Mouse (Mus musculus): ENCODE results near the gene Olfr508. TPM values are rescaled to one million over a fixed set of nuclear protein-coding genes. Genes with fewer than 3 reads are reported as not detected.

Gene Olfr508
- not detected in 2 replicates for polyA plus RNA-seq (2012; rRNA removed)

DNA sequence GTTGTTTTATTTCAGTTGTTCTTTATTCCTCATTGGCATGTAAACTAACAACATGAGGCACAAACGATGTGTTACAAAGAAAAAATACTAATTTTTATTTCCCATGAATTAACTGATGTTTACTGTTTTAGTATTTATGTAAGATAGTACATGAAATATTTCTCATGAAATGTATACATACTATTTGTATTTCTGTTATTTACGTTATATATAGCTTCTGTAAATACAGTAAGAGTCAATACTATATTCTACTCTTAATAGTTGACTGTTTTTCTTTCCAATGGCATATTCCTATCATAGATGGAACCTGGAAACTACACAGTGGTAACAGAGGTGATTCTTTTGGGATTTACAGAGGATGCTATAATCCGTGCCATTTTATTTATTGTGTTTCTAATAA lies at the start of gene Olfr508:
Olfr508 (plus strand) TSS at position 301 of the 400 bp plus-strand sequence.

DNA sequence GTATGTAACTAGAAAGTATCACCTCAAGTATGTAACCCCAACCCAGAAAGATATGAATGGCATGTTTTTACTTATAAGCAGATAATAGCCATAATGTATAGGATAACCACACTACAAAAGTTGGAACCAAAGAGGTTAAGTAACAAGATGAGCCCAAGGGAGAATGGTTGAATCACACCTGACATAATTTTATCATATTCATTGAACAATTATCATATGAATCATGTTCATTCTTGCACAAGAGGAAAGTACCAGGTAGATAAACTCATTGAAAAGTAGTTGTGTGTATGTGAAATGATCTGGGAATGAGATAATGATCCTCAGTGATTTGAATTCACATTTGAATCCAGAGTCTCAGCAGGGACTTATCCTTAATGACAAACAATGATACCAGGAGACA lies 19.3 kb upstream of the Olfr508 start, which contains the start of gene Olfr506:
Olfr506 (plus strand) TSS at position 301 of the 400 bp plus-strand sequence.

DNA sequence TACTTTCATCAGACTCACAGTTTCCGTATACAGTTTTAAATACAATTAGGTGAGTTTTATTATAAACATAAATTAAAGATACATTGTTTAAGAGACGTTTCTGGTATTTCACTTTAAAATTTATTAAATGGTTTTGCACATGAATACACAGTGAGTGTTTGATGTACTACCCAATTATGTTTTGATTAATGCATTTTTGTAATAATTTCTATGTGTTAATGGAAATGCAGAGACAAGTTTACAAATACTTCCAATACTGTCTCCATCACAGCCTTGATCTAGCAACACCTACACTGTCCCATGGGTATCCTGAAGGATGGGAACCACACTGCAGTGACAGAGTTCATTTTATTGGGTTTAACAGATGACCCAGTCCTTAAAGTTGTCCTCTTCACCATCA lies 8.3 kb upstream of the Olfr508 start, which contains the start of gene Olfr507:
Olfr507 (plus strand) TSS at position 301 of the 400 bp plus-strand sequence.

DNA sequence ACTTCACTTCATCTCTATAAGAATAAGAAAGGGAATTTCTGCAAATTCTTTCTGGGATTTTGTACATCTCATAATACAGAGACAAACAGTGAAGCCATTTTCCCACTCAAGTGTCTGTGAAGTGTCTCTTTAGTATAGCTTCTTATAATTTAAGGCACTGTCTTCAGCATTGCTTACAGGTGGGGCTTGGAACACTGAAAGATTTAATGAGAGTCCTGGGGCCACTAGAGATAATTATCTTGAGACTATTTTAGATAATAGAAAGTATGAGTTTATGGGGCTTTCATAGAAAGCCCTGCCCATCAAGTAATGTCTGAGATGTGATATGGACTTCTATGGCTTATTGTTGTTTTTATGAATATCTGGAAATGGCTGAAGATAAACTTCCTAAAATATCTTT lies 22.0 kb downstream of the Olfr508 start, which contains the start of gene Olfr509:
Olfr509 (minus strand) TSS at position 101 of the 400 bp plus-strand sequence.

DNA sequence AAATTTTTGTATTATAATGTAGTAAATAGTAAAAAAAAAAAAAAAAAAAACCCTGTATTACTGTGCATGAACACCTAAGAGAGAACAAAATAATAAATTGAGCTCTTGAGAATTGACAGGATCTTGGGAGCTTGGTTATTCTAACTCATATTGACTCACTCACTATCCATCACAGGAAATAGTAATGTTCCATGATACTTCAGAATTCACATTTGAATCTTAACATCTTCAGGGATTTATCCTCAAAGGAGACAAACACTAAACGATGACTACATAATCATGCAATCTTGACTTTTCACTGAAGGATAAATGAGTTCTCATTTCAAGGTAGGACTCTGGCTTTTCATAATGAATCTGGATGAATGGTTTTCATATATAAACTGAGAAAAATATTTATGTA lies 36.3 kb downstream of the Olfr508 start, which contains the start of gene Olfr510:
Olfr510 (plus strand) TSS at position 301 of the 400 bp plus-strand sequence.

Other genes with a start within 250 kb of the Olfr508 start
- not detected in 2 replicates for gene Olfr495, start 236.8 kb upstream of the Olfr508 start, polyA plus RNA-seq (2012; rRNA removed)
- not detected in 2 replicates for gene Olfr497, start 209.6 kb upstream of the Olfr508 start, polyA plus RNA-seq (2012; rRNA removed)
- gene Olfr498, start 164.7 kb upstream of the Olfr508 start, polyA plus RNA-seq (2012; rRNA removed), result not detected in 2 replicates
- not detected in 2 replicates for gene Olfr502, start 104.9 kb upstream of the Olfr508 start, polyA plus RNA-seq (2012; rRNA removed)
- gene Olfr503, start 85.5 kb upstream of the Olfr508 start, polyA plus RNA-seq (2012; rRNA removed), result not detected in 2 replicates
- gene Olfr504, start 64.2 kb upstream of the Olfr508 start, polyA plus RNA-seq (2012; rRNA removed), result not detected in 2 replicates
- not detected in 2 replicates for gene Olfr506, start 19.2 kb upstream of the Olfr508 start, polyA plus RNA-seq (2012; rRNA removed)
- gene Olfr507, start 8.2 kb upstream of the Olfr508 start, polyA plus RNA-seq (2012; rRNA removed), result not detected in 2 replicates
- gene Olfr509, start 21.9 kb downstream of the Olfr508 start, polyA plus RNA-seq (2012; rRNA removed), result 0.03 TPM in 1 of 2 replicates, not detected in the other
- not detected in 2 replicates for gene Olfr510, start 36.4 kb downstream of the Olfr508 start, polyA plus RNA-seq (2012; rRNA removed)
- gene Olfr512, start 83.3 kb downstream of the Olfr508 start, polyA plus RNA-seq (2012; rRNA removed), result not detected in 2 replicates
- not detected in 2 replicates for gene Olfr513, start 121.0 kb downstream of the Olfr508 start, polyA plus RNA-seq (2012; rRNA removed)
- gene Olfr514, start 196.0 kb downstream of the Olfr508 start, polyA plus RNA-seq (2012; rRNA removed), result not detected in 2 replicates
- not detected in 2 replicates for gene Olfr516, start 220.5 kb downstream of the Olfr508 start, polyA plus RNA-seq (2012; rRNA removed)
- not detected in 2 replicates for gene Olfr517, start 242.4 kb downstream of the Olfr508 start, polyA plus RNA-seq (2012; rRNA removed)